Mouse (Mus musculus): ENCODE data around the gene Vmn1r85.

- TF ChIP-seq GATA1 (IDR thresholded peaks at IDR 0.05; ENCODE audit: low read length) (no peak), TAL1 (IDR thresholded peaks at IDR 0.05; ENCODE audit: low read length) (no peak)
Observed at GRCm38 (mm10) chr7:13037901-13038555, 56.9 kb downstream of the Vmn1r85 start, which contains the start of gene Ube2m.

Measured in erythroblast, embryonic 14.5 days (primary cell).